Mouse (Mus musculus) bone marrow macrophage, adult 2 months (primary cell): Measurements from ENCODE around the gene Tmem92.

Experiments
- CTCF ChIP-seq: IDR thresholded peaks from 2 replicates; pipeline ENCODE4 v1.5.1; 2012; ENCODE audit warnings: low read depth, mild to moderate bottlenecking, low read length, moderate library complexity
- POLR2A ChIP-seq: IDR thresholded peaks from 2 replicates; pipeline ENCODE4 v1.6.1; 2012; ENCODE audit warnings: mild to moderate bottlenecking, low read depth, low read length, borderline replicate concordance

- TF ChIP-seq POLR2A (no peak), CTCF (no peak)
Observed at GRCm38 (mm10) chr11:94760799-94761198, 21.7 kb downstream of the Tmem92 start.
